Mouse (Mus musculus) monocyte, adult 2 months (primary cell): ENCODE measurements at regions not wholly inside any gene's neighbourhood (a gene's known extent, or its start where the extent isn't known, plus 50 kb on each side); places are given as distances from the start of the nearest gene placed in this dataset.

Source experiments
- DNase-seq, 2 experiments: peaks; one replicate each; pipeline ENCODE4 v3.0.0; 2022; ENCODE audit warnings: low spot score in 2 of 2, low read depth in 1 of 2

DNA sequence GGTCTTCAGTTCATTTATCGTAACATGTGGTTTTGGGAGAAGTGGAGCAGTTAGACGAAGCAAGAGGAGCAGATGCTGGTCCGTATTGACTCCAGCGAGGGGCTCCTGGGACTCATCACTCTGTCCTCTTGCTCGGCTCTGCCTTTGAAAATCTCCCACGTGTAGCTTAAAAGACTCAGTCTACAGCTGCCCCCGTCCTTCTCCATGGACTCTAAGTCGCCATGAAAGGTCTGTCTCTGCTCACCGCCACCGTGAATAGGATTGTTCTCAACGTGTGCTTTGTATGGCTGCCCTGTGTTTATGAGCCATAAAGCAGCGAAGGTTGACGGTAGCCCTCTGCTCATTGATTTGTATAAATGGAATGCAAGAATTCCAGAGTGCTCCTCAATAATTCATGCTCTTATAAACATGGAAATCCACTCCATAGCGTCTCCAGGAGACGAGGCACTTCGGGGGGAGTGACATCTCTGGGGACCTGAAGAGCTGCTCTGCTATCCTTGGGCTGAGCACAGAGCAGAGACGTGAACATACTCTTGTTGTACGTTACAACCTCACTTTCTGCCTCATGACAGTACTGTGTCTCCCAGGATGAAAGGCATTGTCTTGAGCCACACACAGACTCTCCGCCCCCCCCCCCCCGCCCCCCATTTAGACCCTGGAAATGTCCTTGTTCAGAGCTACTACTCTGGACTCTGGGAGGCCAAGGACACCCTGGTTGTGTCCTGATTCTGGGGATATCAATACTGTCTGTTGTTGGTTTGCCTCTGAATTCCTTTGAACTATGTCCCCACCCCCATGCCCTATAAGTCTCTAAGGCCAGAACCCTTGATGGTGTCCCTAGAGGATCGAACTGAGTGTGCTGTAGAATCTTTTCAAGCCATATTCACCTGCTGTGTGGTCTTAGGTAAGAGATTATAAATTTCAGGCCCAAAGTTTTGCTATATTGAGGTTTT, 90.8 kb upstream of the Hdac4 start:
- DNase-seq: no peak

DNA sequence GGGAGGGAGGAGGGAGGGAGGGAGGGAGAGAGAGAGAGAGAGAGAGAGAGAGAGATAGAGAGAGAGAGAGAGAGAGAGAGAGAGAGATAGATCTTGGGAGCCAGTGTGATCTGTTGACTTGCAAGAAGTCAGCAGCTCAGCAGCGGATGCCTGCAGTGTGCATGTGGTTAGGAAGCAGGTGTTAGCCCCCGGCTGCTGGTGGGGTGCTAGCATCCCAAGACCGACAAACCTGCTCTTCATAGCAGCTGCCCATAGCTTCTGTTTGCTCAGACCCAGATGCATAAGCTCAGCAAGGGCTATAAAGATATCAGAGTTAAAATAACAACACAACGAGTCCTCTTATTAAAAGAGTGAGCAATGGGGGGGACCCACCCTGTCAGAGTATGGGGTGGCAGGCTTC, 88.7 kb upstream of the Hdac4 start:
- no peak for DNase-seq

DNA sequence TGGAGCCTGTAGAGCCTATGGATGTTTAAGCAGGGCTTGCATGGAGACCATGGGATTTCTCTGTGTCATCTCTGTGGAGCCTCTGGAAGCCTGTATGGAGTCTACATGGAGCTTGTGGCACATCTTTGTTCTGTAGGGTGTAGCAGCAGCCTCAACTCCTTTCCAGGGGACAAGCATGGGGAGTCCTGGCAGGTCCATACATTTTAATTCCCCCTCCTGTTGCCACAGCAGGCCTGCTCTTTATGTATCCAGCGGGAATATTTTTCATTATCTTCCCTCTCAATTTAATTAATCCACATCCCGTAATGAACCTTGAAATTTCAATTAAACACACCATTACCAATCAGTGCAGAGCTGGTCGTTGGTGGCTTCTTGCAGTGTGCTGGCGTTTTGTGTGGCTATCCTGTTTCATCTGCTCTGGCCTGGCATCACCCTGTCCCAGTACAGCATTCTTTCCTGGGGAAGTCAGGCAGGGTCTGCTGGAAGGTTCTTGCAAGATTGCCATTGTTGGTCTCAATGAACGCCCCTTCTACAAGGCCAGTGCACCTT, 81.8 kb upstream of the Hdac4 start:
- no peak for DNase-seq

DNA sequence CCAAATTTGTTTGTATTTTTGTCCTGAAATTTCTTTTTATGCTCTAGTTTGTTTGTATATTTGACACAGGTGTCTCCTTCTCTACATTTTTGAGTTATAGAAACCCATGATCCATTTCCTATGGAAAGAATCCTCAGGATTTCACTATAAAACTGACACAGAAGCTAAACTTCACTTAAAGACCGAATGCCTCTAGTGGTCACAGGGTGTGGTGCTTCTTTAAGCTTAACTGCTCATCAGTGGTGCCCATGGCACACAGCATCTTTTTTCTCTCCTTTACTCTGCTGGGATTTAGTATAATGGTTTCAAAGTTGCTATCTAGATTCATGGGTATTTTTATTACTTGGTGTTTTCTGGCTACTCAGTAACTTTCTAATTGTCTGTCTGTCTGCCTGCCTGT, 79.9 kb upstream of the Hdac4 start:
- no peak for DNase-seq

DNA sequence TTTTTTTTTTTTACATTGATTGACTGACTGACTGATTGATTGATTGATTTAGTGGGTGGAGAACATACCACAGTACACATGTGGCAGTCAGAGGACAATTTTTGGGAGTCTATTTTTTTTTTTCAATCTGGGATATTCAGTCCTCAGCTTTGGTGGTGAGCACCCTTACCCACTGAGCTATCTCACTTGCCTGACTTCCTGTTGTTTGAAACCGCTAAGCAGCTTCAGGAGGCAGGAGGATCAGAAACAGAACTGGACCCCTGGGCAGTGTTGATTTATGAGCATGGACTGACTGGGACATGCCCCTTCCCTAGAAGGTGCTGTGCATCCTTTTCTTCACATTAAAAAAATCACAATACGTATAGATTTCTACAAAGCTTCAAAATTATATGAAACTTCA, 78.3 kb upstream of the Hdac4 start:
- no peak for DNase-seq

DNA sequence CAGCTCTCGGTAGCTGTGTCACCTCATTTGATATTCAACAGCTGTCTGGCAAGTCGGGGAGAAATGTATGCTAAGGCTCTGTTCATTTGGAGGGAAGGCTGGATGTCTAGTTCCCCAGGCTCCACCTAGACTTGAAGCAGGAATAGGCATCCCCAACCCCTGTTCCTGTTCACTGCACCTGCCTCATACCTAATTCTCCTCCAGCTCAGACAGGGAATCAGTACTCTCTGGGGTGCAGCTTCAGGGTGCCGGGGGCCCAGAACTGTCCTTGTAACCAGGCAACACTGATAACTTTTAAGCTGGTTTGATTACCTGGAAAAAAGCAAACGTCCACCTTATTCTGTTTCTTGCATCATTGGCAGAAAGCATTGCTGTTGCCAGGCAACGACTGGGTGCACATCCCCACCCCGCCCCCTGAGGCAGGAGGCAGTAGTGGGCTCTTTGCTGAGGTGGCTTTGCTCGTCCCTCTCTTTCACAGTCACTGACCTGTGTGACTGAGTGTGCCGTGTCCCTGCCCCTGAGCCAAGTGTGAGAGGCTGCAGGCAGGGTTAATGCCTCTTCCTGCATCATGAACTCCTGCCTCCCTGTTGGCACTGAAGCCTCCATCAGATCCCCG, 76.3 kb upstream of the Hdac4 start:
- no peak for DNase-seq

DNA sequence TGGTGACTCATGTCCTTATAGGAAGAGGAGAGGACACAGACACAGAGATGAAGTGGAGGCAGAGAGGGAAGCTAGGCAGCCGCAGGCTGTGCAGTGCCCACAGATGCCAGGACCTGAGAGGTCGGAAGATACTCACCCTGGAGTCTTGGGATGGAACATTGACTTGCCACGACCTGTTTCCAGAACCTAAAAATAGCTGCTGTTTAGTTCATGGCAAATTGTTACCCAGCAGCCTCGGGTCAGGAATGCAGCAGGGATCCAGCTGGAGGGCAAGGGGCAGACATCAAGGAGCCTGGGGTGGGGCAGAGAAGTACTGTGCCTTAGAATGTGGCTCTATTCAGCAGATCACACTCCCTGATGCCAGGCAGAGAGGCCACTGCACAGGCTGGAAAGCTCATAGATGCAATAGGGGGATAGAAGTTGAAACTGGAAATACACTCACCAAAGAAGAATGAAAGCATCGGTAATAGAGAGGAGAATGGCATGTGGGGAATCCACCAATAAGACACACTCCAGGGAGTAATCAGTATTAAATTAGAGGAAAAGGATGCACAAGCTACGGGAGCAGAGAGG, 75.1 kb upstream of the Hdac4 start:
- no peak for DNase-seq

DNA sequence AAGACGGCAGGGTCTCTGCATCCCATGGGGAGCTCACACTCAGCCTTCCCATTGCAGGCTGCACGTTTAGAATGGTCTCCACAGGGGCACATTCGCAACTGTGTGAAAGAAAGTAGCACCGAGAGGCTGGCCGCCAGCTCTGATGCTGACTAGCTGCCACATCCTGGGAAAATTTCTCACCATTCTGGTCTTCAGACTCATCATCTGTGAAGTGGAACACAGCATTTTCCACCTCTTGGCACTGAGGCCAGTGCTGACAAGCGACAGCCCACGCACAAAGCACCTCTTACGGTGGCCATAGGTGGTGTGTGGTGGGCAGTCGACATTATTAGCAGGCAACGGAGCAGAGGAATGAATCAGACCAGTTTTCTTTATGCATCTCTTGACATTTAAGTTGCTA, 74.0 kb upstream of the Hdac4 start:
- no peak for DNase-seq

DNA sequence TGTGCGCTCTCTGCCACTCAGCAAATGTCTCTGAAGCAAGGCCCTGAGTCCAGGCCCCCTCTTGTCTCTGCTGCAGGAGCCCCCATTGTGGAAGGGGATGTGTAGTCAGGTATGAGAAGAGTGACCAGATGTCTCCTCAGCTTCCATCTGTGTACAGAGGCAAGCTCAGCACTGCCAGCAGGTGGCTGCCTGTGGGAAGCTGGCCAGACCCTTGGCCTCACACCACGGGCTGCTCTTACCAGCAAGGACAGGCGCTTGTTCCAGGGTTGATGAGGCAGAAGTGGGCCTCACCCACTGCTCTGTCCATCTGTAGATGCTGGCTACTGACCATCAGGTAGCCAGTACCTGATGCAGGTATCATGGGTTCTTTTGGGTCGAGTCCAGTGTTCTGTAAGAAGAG, 69.4 kb upstream of the Hdac4 start:
- no peak for DNase-seq

DNA sequence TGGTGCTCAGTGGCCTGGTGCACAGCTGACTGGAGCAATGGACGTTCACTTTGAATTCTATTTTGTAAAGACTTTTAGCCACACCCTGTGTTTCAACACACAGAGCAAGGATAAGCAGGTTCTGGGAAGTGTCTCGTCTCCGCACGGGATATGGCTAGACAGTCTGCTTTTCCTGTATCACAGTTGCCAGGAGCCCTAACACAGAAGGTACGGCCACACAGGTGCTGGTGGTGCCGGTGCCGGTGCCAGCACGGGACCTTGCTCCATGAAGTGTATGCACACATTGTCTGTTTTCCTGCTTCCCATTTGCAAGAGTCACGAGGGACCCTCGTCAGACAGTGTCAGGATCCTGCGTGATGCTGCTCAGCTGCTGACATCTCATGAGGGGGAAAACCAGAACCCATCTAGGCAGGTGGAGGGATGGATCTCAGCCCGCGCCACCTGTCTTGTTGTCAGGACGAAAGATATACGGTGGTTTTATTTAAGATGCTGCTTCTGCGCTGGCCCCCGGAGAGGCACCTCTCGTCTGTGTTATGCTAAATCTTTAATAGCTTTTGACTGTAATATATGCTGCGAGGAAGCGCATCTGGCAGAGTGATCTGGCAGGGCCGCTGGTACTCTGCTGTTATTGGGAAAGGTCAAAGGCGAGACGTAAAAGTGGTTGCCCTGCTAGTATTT, 64.4 kb upstream of the Hdac4 start:
- no peak for DNase-seq

DNA sequence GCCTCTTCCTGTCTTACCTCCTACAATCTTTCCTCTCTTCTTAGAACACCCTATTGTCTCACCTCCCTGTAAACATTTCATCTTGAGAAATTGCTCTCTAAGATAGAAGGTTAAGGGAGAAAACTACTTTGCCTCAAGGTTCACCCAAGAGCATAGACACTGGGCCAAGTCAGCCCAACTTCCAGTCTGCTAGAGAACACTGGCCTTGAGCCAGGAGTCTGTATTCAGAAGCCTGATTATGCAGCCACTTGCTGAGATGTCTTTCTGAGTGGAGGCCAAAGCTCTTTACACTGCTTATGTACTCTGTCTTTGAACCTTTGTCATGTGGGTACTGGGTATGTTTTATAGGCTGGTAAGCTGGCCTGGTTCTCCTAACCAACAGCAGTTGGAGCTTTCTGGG, 62.5 kb upstream of the Hdac4 start:
- no peak for DNase-seq

DNA sequence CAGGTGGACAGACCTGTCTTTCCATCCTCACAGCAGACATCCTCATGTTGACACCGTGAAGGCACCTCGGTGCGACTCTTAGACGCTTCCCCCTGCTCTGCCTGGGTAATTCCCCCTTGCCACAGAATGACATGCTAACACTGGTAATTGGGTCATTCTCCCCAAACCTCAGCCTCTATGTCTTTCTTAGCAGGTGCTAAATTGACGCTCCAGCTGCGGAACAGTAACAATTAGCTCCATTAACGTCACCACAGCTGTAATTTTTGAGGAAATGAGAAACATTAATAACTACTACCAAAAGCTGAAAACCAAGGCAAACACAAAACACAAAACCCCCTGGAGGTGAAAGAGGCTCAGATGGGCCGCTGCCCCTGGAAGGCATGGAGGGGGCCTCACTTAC, 57.6 kb upstream of the Hdac4 start:
- no peak for DNase-seq

DNA sequence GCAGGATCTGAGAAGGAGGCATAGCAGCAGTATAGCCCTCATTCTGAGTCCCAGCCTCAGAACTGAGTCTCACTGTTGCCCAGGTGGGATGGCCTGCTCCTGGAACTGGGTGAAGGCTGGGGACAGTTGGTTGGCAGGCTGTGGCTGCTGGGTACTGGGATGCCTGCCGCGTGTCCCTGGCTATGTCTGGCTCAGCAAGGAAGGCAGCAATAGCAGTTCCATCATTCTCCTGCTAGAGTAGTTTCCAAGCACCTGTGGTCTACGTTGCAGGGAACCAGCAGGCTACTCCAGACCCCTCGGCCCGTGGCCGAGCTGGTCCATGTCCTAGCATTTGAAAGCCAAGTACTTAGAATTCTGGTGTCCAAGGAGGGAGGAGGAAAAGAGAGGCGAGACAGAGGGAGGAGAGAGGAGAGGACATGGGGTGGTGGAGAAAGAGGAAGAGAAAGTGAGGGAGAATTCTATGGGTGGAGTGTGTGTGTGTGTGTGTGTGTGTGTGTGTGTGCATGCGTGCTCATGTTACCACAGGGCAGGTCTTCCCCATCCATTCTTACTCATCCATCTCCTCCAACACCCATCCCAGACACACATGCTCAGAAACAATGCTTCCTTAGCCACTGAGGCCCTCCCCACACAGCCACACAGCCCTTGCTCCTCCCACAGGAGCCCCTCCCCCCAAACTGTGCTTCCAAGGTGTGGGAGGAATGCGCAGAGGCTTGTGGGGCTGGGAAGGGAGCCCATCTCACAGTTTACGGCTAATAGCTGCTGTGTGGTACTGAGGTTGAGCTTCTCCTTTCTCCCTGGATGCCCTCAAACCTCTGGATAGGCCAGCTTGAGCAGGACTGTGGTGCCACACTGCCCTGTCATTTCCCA, 55.3 kb upstream of the Hdac4 start:
- DNase-seq: peak; percentile 28 to 31
